Mouse (Mus musculus) fat pad, adult 2 months (tissue): ENCODE results near the gene Tmcc2.

ENCODE experiments used
- DNase-seq: peaks from one replicate; pipeline ENCODE4 v3.0.0-alpha.2; 2011; ENCODE audit warnings: low read depth, low spot score; ENCODE audit errors: extremely low read depth

Gene Tmcc2

GRCm38 (mm10) chr1:132390691-132391579 is at the start of gene Tmcc2:
TSS of gene Tmcc2 (minus strand) at chr1:132391281.
- DNase-seq, result no peak

- DNase-seq, result no peak
Observed at GRCm38 (mm10) chr1:132437389-132437788, 46.3 kb upstream of the Tmcc2 start.

- DNase-seq, result no peak
Observed at GRCm38 (mm10) chr1:132436960-132437359, 45.9 kb upstream of the Tmcc2 start.

- no peak for DNase-seq
Observed at GRCm38 (mm10) chr1:132436320-132436958, 45.4 kb upstream of the Tmcc2 start.

GRCm38 (mm10) chr1:132434032-132434431 is 43.0 kb upstream of the Tmcc2 start:
- no peak for DNase-seq

- DNase-seq, result no peak
Observed at GRCm38 (mm10) chr1:132433349-132433748, 42.3 kb upstream of the Tmcc2 start.

GRCm38 (mm10) chr1:132431716-132432115 is 40.6 kb upstream of the Tmcc2 start:
- DNase-seq, result peak; percentile 28

GRCm38 (mm10) chr1:132430818-132431217 is 39.7 kb upstream of the Tmcc2 start:
- DNase-seq, result no peak

GRCm38 (mm10) chr1:132425600-132425999 is 34.5 kb upstream of the Tmcc2 start:
- DNase-seq, result no peak

- DNase-seq, result no peak
Observed at GRCm38 (mm10) chr1:132422912-132423696, 32.0 kb upstream of the Tmcc2 start.

- DNase-seq, result no peak
Observed at GRCm38 (mm10) chr1:132420662-132421061, 29.6 kb upstream of the Tmcc2 start.

GRCm38 (mm10) chr1:132420206-132420605 is 29.1 kb upstream of the Tmcc2 start:
- DNase-seq, result no peak

GRCm38 (mm10) chr1:132417319-132418251 is 26.5 kb upstream of the Tmcc2 start, which contains the start of gene Dstyk:
TSS of gene Dstyk (plus strand) at chr1:132417555.
- DNase-seq, result peak; percentile 66

- no peak for DNase-seq
Observed at GRCm38 (mm10) chr1:132416943-132417290, 25.8 kb upstream of the Tmcc2 start.

- DNase-seq, result no peak
Observed at GRCm38 (mm10) chr1:132416244-132416942, 25.3 kb upstream of the Tmcc2 start.

GRCm38 (mm10) chr1:132410657-132411056 is 19.6 kb upstream of the Tmcc2 start:
- no peak for DNase-seq

GRCm38 (mm10) chr1:132401843-132402242 is 10.8 kb upstream of the Tmcc2 start:
- DNase-seq, result no peak

GRCm38 (mm10) chr1:132400538-132400937 is 9.5 kb upstream of the Tmcc2 start:
- DNase-seq, result no peak

- DNase-seq, result no peak
Observed at GRCm38 (mm10) chr1:132396705-132397104, 5.6 kb upstream of the Tmcc2 start.

GRCm38 (mm10) chr1:132392872-132393271 is 1.8 kb upstream of the Tmcc2 start:
- no peak for DNase-seq
